17 mouse cellular contexts compared by ENCODE assay signal in the genomic region with DNA sequence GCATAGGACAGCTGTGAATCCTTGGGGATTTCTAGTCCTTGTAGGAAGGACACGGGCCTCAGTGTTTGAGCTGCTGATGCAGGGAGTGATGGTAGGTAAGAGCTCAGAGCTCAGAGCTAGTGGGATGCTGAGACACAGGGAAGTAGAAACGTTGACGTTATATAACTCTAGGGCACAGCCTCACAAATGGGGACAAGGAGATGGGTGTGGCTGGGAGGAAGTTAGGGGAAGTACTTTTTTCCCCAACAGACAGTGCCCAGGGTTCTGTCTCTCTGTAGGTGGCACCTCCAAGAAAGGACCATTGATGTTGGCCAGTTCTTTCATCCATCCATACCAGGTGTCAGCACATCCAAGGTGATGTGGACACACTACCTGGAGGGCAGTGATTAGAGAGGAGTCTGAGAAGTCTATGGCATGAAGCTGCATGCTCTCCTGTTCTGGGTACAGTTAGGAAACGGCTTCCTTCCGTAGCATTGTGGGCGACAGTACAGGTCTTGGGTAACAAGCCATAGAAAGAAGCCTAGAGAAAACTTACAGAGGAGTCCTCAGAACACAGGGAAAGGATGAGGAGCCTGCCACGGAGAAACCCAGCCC. TPM values are rescaled to one million over a fixed set of nuclear protein-coding genes. Genes with fewer than 3 reads are reported as not detected.
"Had no signal": no experiment of that assay in that cellular context is flagged by ENCODE, and none has a peak within 500 bp of the region (broad histone marks: within the 10 kb centered on the region; RNA-seq: fewer than 3 reads in every experiment).

No protein-coding gene starts in this region.

- ATAC-seq: intestine, embryonic 15.5 days; midbrain, embryonic 15.5 days had no signal

- H3K4me1 ChIP-seq: midbrain, embryonic 15.5 days; neural tube, embryonic 13.5 days; stomach, embryonic 15.5 days had no signal

- H3K4me2 ChIP-seq: intestine, embryonic 15.5 days; midbrain, embryonic 15.5 days; neural tube, embryonic 13.5 days; stomach, embryonic 15.5 days had no signal

- H3K27ac ChIP-seq: intestine, embryonic 15.5 days; limb, embryonic 10.5 days; midbrain, embryonic 10.5 days; midbrain, embryonic 15.5 days; neural tube, embryonic 13.5 days; stomach, embryonic 15.5 days had no signal

- H3K27me3 ChIP-seq: intestine, embryonic 15.5 days; midbrain, embryonic 15.5 days; stomach, embryonic 15.5 days had no signal

- H3K4me3 ChIP-seq: intestine, embryonic 15.5 days; limb, embryonic 10.5 days; midbrain, embryonic 10.5 days; midbrain, embryonic 15.5 days; neural tube, embryonic 13.5 days; stomach, embryonic 15.5 days had no signal

- H3K9ac ChIP-seq: intestine, embryonic 15.5 days; midbrain, embryonic 15.5 days; neural tube, embryonic 13.5 days; stomach, embryonic 15.5 days had no signal

- DNase-seq: kidney, adult 8-10 months; kidney, postnatal 25 days; lung, adult 18-20 months; retina, postnatal 1 day; thymus, adult 2 months; thymus, postnatal 25 days had no signal

- H3K36me3 ChIP-seq: intestine, embryonic 15.5 days; limb, embryonic 10.5 days; midbrain, embryonic 10.5 days; midbrain, embryonic 15.5 days; neural tube, embryonic 13.5 days; stomach, embryonic 15.5 days had no signal

- H3K9me3 ChIP-seq: intestine, embryonic 15.5 days; limb, embryonic 10.5 days; midbrain, embryonic 10.5 days; midbrain, embryonic 15.5 days; neural tube, embryonic 13.5 days; stomach, embryonic 15.5 days had no signal

RNA-seq across cellular contexts. Expression of gene A930018P22Rik, which starts 9.8 kb away (rescaled TPM):
- total RNA-seq: layer of hippocampus, postnatal 10 days; left cerebral cortex, adult 18-20 months had no signal
- polyA plus RNA-seq: kidney, embryonic 16.5 days; limb, embryonic 10.5 days; lung, embryonic 16.5 days; midbrain, embryonic 15.5 days; spleen, adult 2 months; thymus, adult 2 months had no signal
